Mouse (Mus musculus) layer of hippocampus, postnatal 10 days (tissue): ENCODE measurements at regions not wholly inside any gene's neighbourhood (a gene's known extent, or its start where the extent isn't known, plus 50 kb on each side); places are given as distances from the start of the nearest gene placed in this dataset.

Experiments
- DNase-seq, 2 experiments: peaks; one replicate each; pipeline ENCODE4 v3.0.0; 2021; ENCODE audit warnings: low spot score in 2 of 2

DNA sequence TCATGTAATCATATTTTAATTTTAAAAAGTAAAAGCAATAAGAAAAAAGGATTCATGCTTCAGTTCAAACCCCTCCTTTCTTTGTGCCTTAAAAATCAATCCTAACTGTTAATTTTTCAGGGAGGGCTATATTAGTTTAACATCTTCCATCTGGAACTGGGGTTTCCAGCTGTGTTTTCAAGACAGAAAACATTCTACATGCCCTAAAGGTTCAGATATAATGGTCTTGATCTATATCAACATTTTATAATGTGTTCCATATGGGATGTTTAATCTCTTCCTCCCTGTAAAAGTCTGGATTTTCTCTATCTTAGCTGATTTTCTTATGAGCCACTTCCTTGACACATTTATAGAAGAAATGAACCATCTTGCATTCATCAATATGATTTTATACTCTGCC is 205.9 kb upstream of the Grm7 start:
- no peak for DNase-seq

DNA sequence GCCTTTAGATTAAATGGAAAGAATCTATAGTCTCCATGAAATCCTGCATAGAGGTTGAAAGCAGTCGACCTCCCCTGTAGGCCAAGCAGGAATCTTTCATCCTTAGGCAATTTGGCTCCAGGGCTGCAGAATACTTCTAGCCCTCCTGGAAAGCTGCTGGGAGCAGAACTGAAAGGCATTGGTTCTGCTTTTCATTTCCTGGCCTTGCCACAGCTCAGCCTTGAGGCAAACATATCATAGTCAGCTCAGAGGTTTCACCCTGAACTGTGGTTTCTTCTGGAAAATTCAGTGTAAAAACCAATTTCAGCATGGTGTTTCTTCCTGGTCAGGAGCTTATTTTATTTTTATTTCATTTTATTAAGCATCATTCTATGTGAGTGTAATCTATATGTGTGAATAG is 182.0 kb upstream of the Grm7 start:
- DNase-seq = no peak

DNA sequence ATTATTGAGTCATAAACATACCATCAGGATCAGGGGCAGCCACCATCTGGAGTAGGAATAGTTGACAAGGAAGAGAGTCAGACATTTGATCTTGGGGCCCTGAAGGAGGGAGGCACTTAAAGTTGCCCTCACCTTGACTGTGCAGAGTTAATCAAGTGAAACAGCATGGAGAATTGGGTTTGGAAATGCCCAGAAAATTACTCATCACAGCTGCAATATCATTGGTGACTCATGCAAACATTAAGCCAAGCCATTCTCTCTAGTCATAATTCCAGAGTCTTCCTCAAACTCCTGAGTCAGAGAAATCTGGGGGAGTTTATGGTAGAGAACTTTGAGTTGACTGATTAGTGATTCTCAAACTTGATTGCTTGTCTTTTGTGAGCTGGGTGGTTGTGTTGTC is 177.7 kb upstream of the Grm7 start:
- no peak for DNase-seq

DNA sequence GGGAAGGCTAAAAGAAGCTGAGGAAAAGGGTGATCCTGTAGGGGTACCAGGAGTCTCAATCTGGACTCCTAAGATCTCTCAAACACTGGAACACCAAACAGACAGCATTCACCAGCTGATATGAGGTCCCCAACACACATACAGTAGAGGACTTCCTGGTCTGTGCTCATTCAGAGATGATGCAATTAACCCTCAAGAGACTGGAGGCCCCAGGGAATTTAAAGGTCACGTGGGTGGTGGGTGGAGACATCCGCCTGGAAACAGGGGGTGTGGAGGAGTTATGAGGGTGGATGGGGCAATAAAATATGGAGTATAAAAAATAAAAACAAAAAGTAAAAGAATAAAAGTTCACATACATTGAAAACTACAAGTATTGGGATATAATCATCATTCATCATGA is 139.5 kb upstream of the Grm7 start:
- DNase-seq = no peak

DNA sequence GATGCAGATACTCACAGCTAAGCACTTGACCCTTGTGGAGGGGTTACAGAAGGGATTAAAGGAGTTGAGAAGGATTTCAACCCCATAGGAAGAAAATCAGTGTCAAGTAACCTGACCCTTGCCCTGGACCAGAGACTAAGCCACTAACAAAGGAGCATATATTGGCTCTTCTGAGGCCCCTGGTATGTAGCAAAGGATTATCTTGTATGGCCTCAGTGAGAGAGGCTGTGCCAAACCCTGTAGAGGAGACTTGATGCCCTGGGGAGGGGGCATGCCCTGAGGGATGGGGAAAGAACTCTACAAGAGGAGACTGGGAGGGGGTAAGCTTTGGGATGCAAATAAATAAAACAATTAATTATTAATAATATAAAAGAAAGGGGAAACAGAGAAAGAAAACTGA is 134.9 kb upstream of the Grm7 start:
- no peak for DNase-seq

DNA sequence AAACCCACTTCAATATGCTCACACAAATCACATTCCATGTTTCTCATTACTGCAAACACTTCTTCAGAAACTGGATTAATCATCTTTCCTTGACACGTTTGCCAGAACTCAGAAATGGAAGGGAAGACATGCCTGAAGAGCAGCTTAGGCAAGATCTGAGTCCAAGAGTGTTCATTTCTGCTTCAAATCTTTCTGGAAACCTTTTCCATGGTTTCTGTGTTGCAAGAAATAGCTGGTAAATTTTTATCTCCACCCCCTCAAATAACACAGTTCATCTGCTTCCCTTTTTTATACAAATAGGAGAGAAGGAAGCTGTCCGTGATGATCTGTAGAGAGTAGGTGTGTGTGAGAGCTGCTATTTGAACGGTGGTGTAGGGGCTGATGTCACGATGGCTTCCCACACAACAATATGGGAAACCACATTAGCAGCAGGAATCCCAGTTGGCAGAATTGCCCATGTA is 106.6 kb upstream of the Grm7 start:
- peak in 1 of 2 experiments; percentile 12 for DNase-seq

DNA sequence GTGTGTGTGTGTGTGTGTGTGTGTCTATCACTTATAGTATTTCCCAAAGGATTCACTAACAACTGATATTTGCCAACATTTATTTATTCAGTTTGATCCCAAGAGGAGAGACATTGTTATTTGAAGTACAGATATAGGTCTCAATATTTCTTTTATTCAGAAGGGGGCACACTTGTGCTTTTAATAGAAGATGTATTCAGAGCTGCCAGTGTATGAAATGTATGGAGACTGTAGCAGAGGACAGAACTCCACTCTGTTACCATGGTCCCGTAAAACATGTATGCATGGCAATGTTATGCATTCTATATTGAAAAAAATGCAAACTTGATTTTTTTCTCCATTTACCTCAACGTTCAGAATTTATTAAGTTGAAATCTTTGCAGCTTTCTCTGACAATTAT is 99.8 kb upstream of the Grm7 start:
- DNase-seq = no peak

DNA sequence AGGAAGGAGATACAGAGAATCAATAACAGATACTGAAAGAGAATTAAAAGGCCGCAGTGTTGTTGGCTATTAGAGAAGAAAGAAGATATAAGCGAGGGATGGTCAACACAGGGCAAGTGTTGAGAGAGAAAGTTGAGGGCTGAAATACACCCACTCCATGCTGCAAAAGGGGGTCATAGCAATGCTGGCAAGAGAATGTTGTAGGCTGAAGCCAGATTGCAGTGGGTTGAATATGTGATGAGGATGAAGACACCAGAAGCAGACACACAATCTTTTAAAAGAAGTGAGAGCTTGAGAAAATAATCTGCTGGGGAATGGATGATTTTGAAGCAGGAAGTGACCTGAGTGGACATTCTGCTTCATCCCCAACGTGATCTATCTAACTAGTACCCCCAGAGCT is 90.5 kb upstream of the Grm7 start:
- DNase-seq = no peak

DNA sequence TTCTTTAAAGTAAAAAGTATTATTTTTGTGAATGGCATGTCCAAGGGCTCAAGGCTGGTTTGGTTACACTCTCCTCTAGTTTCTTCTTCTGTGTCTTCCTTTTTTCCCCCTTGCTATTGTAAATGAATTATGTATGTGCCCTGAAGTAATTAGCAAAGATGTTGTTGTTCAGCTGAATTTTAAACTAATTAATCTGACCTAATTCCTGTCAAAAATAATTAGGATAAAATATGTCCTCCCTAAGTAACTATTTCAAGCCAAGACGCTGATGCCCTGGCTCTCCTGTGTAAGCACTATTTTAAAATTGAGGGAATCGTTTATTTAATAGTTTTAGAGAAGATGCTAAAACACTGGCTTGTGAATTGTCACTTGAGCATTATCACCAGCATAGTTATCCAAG is 85.7 kb upstream of the Grm7 start:
- no peak for DNase-seq

DNA sequence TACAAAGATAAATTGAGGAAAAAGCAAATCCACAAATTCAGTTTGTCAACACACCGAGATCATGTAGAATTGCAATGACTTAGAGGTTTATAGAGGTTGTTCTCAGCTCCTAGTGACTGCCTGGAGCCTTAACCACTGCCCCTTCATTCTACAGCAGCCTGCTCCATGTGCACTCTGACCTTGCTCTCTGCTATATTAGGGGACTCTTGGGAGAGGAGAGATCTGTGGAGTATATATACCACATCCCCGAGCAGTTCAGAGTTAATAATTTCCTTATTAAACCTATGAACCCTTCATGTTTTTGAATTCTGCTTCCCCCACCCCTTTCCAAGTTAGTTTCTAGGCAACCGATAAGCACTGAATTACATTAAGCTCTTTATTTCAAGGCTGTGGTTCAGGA is 85.0 kb upstream of the Grm7 start:
- DNase-seq = no peak

DNA sequence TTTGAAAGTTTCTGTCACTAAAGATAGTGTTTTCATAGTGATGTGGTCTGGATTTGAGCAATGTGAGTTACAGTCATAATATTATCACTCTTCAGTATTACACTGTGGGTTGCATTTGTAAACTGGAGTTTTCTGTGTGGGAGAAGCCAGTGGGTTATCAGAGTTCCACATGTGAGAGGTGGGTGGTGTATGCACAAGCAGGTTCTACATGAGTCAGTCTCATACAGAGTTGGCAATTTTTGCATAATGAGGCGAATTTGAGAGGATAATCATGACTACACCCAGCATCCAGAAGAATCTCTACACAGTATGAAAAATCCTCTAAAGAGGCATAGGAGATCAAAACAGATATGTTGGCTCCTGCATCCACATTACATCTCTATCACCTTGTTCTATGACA is 68.2 kb upstream of the Grm7 start:
- DNase-seq = no peak
